Mouse (Mus musculus) CH12.LX (cell line): Measurements from ENCODE around the gene Tmx1. TPM values are rescaled to one million over a fixed set of nuclear protein-coding genes. Genes with fewer than 3 reads are reported as not detected.

Experiments
- DNase-seq: peaks from one replicate; pipeline ENCODE4 v3.0.0-alpha.2; 2013; ENCODE audit errors: extremely low read depth
- H3K27ac ChIP-seq: 2 replicates; pipeline ENCODE4 v1.5.1; 2012; ENCODE audit warnings: low read depth, mild to moderate bottlenecking, control low read depth, moderate library complexity; ENCODE audit not compliant: insufficient read depth
- H3K27me3 ChIP-seq: replicated peaks from 2 replicates; pipeline ENCODE3; 2012; ENCODE audit warnings: inconsistent platforms
- H3K36me3 ChIP-seq, 2 experiments: replicated peaks in 1 of 2; 2 replicates each; pipeline versions ENCODE3 to v1.6.1; 2012; ENCODE audit warnings: inconsistent platforms in 1 of 2, low read length in 1 of 2, mild to moderate bottlenecking in 1 of 2, mixed read lengths in 1 of 2, moderate library complexity in 1 of 2; ENCODE audit not compliant: control insufficient read depth in 1 of 2, insufficient read depth in 1 of 2
- H3K4me1 ChIP-seq, 2 experiments: 2 replicates each; pipeline ENCODE4 v1.6.1; 2012; ENCODE audit warnings: inconsistent platforms in 1 of 2, moderate library complexity in 1 of 2; ENCODE audit not compliant: insufficient read depth in 2 of 2, control insufficient read depth in 1 of 2
- H3K4me2 ChIP-seq: 2 replicates; pipeline ENCODE4 v1.6.1; 2012; ENCODE audit warnings: low read depth, mild to moderate bottlenecking, control low read depth; ENCODE audit not compliant: poor library complexity, insufficient read depth, severe bottlenecking
- H3K4me3 ChIP-seq, 3 experiments: fragments of 150-350 bp in 1 of 3; sonication (generic) in 1 of 3; replicated peaks in 1 of 3; 2 replicates each; pipeline versions ENCODE3 to v1.5.1; 2011 to 2012; ENCODE audit warnings: low read depth in 2 of 3, low read length in 2 of 3, mild to moderate bottlenecking in 2 of 3, moderate library complexity in 2 of 3, control low read depth in 1 of 3, improper control_type of control experiment in 1 of 3, inconsistent platforms in 1 of 3, mixed read lengths in 1 of 3; ENCODE audit not compliant: poor library complexity in 1 of 3
- H3K79me2 ChIP-seq: replicated peaks from 2 replicates; pipeline ENCODE4 v1.6.1; 2012; ENCODE audit warnings: mild to moderate bottlenecking, moderate library complexity; ENCODE audit not compliant: control insufficient read depth, poor library complexity, insufficient read depth, severe bottlenecking; ENCODE audit errors: extremely low read depth
- H3K9ac ChIP-seq: 2 replicates; pipeline ENCODE4 v1.6.1; 2012; ENCODE audit warnings: low read depth, mild to moderate bottlenecking, control low read depth, moderate library complexity; ENCODE audit not compliant: insufficient read depth
- H3K9me3 ChIP-seq: replicated peaks from 2 replicates; pipeline ENCODE3; 2012; ENCODE audit warnings: low read length, inconsistent platforms, mixed read lengths
- BHLHE40 ChIP-seq: IDR thresholded peaks from 2 replicates; pipeline ENCODE4 v1.6.1; 2011; ENCODE audit warnings: mild to moderate bottlenecking, low read depth, low read length, improper control_type of control experiment
- CHD1 ChIP-seq: IDR thresholded peaks from 2 replicates; pipeline ENCODE4 v1.6.1; 2012; ENCODE audit warnings: low read depth, low read length, improper control_type of control experiment, inconsistent platforms
- CHD2 ChIP-seq: IDR thresholded peaks from 2 replicates; pipeline ENCODE4 v1.6.1; 2011; ENCODE audit warnings: low read length, improper control_type of control experiment
- ELF1 ChIP-seq: IDR thresholded peaks from 2 replicates; pipeline ENCODE4 v1.6.1; 2014; ENCODE audit warnings: low read depth, mild to moderate bottlenecking, inconsistent platforms, low read length, improper control_type of control experiment
- EP300 ChIP-seq: IDR thresholded peaks from 2 replicates; pipeline ENCODE4 v1.6.1; 2011; ENCODE audit warnings: low read length, improper control_type of control experiment
- GABPA ChIP-seq: IDR thresholded peaks from 2 replicates; pipeline ENCODE4 v1.6.1; 2012; ENCODE audit warnings: low read depth, low read length, improper control_type of control experiment, inconsistent platforms; ENCODE audit not compliant: insufficient replicate concordance
- HCFC1 ChIP-seq: IDR thresholded peaks from 2 replicates; pipeline ENCODE4 v1.6.1; 2012; ENCODE audit warnings: low read depth, mild to moderate bottlenecking, inconsistent platforms, low read length, improper control_type of control experiment
- IRF4 ChIP-seq: IDR thresholded peaks from 2 replicates; pipeline ENCODE4 v1.6.1; 2014; ENCODE audit warnings: low read depth, mild to moderate bottlenecking, inconsistent platforms, low read length, improper control_type of control experiment
- JUND ChIP-seq: conservative IDR thresholded peaks from 2 replicates; pipeline ENCODE4 v1.6.1; 2011; ENCODE audit warnings: low read depth, low read length, improper control_type of control experiment
- KAT2A ChIP-seq: IDR thresholded peaks from 2 replicates; pipeline ENCODE4 v1.6.1; 2012; ENCODE audit warnings: low read length, improper control_type of control experiment, inconsistent platforms; ENCODE audit not compliant: insufficient replicate concordance
- MAFK ChIP-seq: IDR thresholded peaks from 2 replicates; pipeline ENCODE4 v1.6.1; 2011; ENCODE audit warnings: low read length, improper control_type of control experiment; ENCODE audit not compliant: insufficient replicate concordance
- MAZ ChIP-seq: IDR thresholded peaks from 2 replicates; pipeline ENCODE4 v1.6.1; 2012; ENCODE audit warnings: low read depth, mild to moderate bottlenecking, inconsistent platforms, low read length, improper control_type of control experiment, moderate library complexity
- MEF2A ChIP-seq: IDR thresholded peaks from 2 replicates; pipeline ENCODE4 v1.6.1; 2014; ENCODE audit warnings: low read depth, mild to moderate bottlenecking, inconsistent platforms, low read length, improper control_type of control experiment, borderline replicate concordance
- MXI1 ChIP-seq: IDR thresholded peaks from 2 replicates; pipeline ENCODE4 v1.6.1; 2011; ENCODE audit warnings: mild to moderate bottlenecking, low read depth, low read length, improper control_type of control experiment
- MYC ChIP-seq: IDR thresholded peaks from 2 replicates; pipeline ENCODE4 v1.6.1; 2011; ENCODE audit warnings: low read depth, mild to moderate bottlenecking, improper control_type of control experiment, low read length
- NELFE ChIP-seq: IDR thresholded peaks from 2 replicates; pipeline ENCODE4 v1.6.1; 2011; ENCODE audit warnings: low read depth, low read length, improper control_type of control experiment
- PAX5 ChIP-seq: IDR thresholded peaks from 2 replicates; pipeline ENCODE4 v1.6.1; 2012; ENCODE audit warnings: low read length, inconsistent platforms, mixed read lengths
- POLR2A ChIP-seq: IDR thresholded peaks from 2 replicates; pipeline ENCODE4 v1.6.1; 2011; ENCODE audit warnings: low read depth, mild to moderate bottlenecking, improper control_type of control experiment, low read length
- POLR2AphosphoS2 ChIP-seq: IDR thresholded peaks from 2 replicates; pipeline ENCODE4 v1.6.1; 2011; ENCODE audit warnings: low read depth, low read length, improper control_type of control experiment
- SIN3A ChIP-seq: IDR thresholded peaks from 2 replicates; pipeline ENCODE4 v1.6.1; 2012; ENCODE audit warnings: low read length, improper control_type of control experiment, inconsistent platforms
- UBTF ChIP-seq: IDR thresholded peaks from 2 replicates; pipeline ENCODE4 v1.6.1; 2012; ENCODE audit warnings: low read depth, mild to moderate bottlenecking, inconsistent platforms, low read length, improper control_type of control experiment, moderate library complexity
- USF1 ChIP-seq: IDR thresholded peaks from 2 replicates; pipeline ENCODE4 v1.6.1; 2014; ENCODE audit warnings: low read depth, mild to moderate bottlenecking, inconsistent platforms, low read length, improper control_type of control experiment
- USF2 ChIP-seq: conservative IDR thresholded peaks from 2 replicates; pipeline ENCODE4 v1.6.1; 2011; ENCODE audit warnings: low read depth, low read length, improper control_type of control experiment
- ZKSCAN1 ChIP-seq: IDR thresholded peaks from 2 replicates; pipeline ENCODE4 v1.6.1; 2012; ENCODE audit warnings: low read depth, inconsistent platforms, low read length, improper control_type of control experiment, borderline replicate concordance
- ZMIZ1 ChIP-seq: IDR thresholded peaks from 2 replicates; pipeline ENCODE4 v1.6.1; 2012; ENCODE audit warnings: low read depth, mild to moderate bottlenecking, inconsistent platforms, low read length, improper control_type of control experiment
- ZNF384 ChIP-seq: IDR thresholded peaks from 2 replicates; pipeline ENCODE4 v1.6.1; 2012; ENCODE audit warnings: low read depth, low read length, improper control_type of control experiment, inconsistent platforms
- dilution Hi-C: fragments of 300-500 bp; cut with MboI; formaldehyde crosslinking; loops from 2 replicates; pipeline ENCODE4 v1.14.3; 2020; ENCODE audit warnings: low sequenced_read_pairs; ENCODE audit not compliant: extremely low pct_unique_long_range_greater_than_20kb, extremely low pct_ligation_motif_present
- in situ Hi-C: fragments of 300-500 bp; cut with MboI; formaldehyde crosslinking; loops from 3 replicates; pipeline ENCODE4 v1.14.3; 2019; ENCODE audit warnings: low sequenced_read_pairs, low pct_ligation_motif_present, low pct_unique_long_range_greater_than_20kb, mixed read lengths
- polyA plus RNA-seq: library from polyadenylated mRNA; unstranded; fragments of >175 nt; gene quantifications from 2 replicates; pipeline ENCODE4 v1.2.1, GENCODE M21; 2012; ENCODE audit warnings: low read depth; ENCODE audit not compliant: insufficient read length
- total RNA-seq, 2 experiments: library from RNA; depleted of rRNA; stranded (reverse); fragments of 300-350 nt in 1 of 2; fragments of >200 nt in 1 of 2; gene quantifications; 2 replicates each; pipeline ENCODE4 v1.2.3; 2012 to 2014

Gene Tmx1
- total and polyA plus RNA-seq, 3 experiments: 60.3 to 132 (median 113) TPM

DNA sequence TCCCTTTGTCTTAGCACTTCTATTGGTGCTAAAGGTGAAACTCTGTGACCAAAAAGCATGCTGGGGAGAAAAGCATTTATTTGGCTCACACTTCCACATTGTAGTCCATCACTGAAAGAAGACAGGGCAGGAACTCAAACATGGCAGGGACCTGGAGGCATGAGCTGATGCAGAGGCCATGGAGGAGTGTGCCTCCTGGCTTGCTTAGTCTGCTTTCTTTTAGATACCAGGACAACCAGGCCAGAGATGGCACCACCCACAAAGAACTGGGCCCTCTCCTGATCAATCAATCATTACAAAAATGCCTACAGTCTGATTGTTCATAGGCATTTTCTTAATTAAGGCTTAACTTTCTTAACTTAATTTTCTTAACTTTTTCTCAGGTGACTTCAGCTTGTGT lies 2.9 kb upstream of the Tmx1 start:
- no peak for TF ChIP-seq MXI1
- TF ChIP-seq POLR2AphosphoS2: no peak
- TF ChIP-seq MYC: no peak
- TF ChIP-seq PAX5: no peak
- TF ChIP-seq ZKSCAN1: no peak
- TF ChIP-seq ELF1: no peak
- no peak for TF ChIP-seq GABPA
- no peak for TF ChIP-seq NELFE
- no peak for TF ChIP-seq BHLHE40
- TF ChIP-seq USF2: no peak
- Histone ChIP-seq H3K4me1 (peaks cover 6 to 20% of the 10 kb centered on the region in 2 experiments; a peak in 3 of 4 replicates), H3K4me3 (no peak overlapping the region), H3K27ac (no peak overlapping the region), H3K79me2 (peaks cover 15% of the 10 kb centered on the region), H3K9me3 (no peaks in the 10 kb centered on the region), H3K4me2 (no peak overlapping the region), H3K36me3 (no peaks in the 10 kb centered on the region), H3K9ac (no peak overlapping the region), H3K27me3 (no peaks in the 10 kb centered on the region)
- in situ Hi-C loops (no loop called here), dilution Hi-C loops (no loop called here)
- no peak for DNase-seq

DNA sequence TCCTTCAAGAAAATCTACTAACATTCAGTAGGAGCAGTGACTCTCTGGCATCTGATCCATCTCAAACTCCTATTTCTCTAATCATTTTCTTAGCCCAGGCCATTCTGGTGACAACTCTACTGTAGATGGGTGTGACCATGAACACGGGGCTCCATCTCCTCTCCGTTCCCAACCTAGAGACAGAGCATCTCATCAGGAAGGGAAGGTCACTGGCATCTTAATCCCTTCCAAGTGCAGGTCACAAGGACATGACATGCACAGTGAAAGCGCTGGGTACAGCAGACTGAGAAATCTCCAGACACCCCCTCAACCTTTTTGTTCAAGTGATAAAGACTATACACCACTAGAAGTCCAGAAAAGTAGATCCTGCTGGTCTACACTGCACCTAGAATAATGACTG lies 1.4 kb upstream of the Tmx1 start:
- peaks cover 6 to 24% of the 10 kb centered on the region in 2 experiments; a peak in 3 of 4 replicates for H3K4me1 ChIP-seq
- dilution Hi-C loops: no loop called here
- no peak overlapping the region for H3K4me2 ChIP-seq
- H3K27ac ChIP-seq: no peak overlapping the region
- peaks cover 23% of the 10 kb centered on the region for H3K79me2 ChIP-seq
- peak overlapping the region; percentile 84; the same call in 1 of the 2 replicates for H3K9ac ChIP-seq
- no peak for DNase-seq
- in situ Hi-C loops: no loop called here
- H3K9me3 ChIP-seq: no peaks in the 10 kb centered on the region
- no peak overlapping the region for H3K4me3 ChIP-seq
- peaks cover 0 to 9% of the 10 kb centered on the region in 2 experiments for H3K36me3 ChIP-seq
- H3K27me3 ChIP-seq: no peaks in the 10 kb centered on the region
- TF ChIP-seq KAT2A (no peak), IRF4 (no peak), USF1 (no peak), ZNF384 (no peak), MXI1 (no peak), JUND (no peak), MAZ (no peak), MAFK (no peak), GABPA (no peak), ZMIZ1 (no peak), CHD1 (no peak), SIN3A (no peak), EP300 (no peak), ZKSCAN1 (no peak), CHD2 (no peak), HCFC1 (no peak), POLR2A (no peak), MEF2A (no peak), USF2 (no peak), UBTF (no peak)
- TF ChIP-seq, all 38 proteins: peak for 0
